Mouse (Mus musculus): ENCODE results near the gene Btbd18.

GRCm38 (mm10) chr2:84705295-84705694, 46.4 kb downstream of the Btbd18 start:
- TF ChIP-seq GATA1 (IDR thresholded peaks at IDR 0.05; ENCODE audit: low read length) (no peak), TAL1 (IDR thresholded peaks at IDR 0.05; ENCODE audit: low read length) (no peak)
